ENCODE assay signal across 27 mouse cellular contexts in genomic region chr1:164953574-164953973, GRCm38 (mm10). TPM values are rescaled to one million over a fixed set of nuclear protein-coding genes. Genes with fewer than 3 reads are reported as not detected.
A peak's percentile ranks its signal among the peaks of the same experiment; 100 is the strongest.
DNase-seq lines count a peak whose midpoint lies in the region; ATAC-seq and TF ChIP-seq lines count a peak whose summit lies in the region.
"Had no signal": no experiment of that assay in that cellular context is flagged by ENCODE, and none has a peak within 500 bp of the region (broad histone marks: within the 10 kb centered on the region; RNA-seq: fewer than 3 reads in every experiment).

No protein-coding gene starts in this region.

- 0 out of 2 replicates have a peak overlapping the region, but pooled peaks have one; percentile 16 for H3K4me2 ChIP-seq in CH12.LX (ENCODE audit: insufficient read depth, low read depth, poor library complexity, severe bottlenecking)
- H3K4me2 ChIP-seq: embryonic facial prominence, embryonic 12.5 days; forebrain, embryonic 13.5 days; forebrain, embryonic 15.5 days had no signal

- no peak for TF ChIP-seq EP300 in CH12.LX (IDR thresholded peaks at IDR 0.05; ENCODE audit: low read length)

- no peaks in the 10 kb centered on the region for H3K79me2 ChIP-seq in CH12.LX (replicated peaks; ENCODE audit: control insufficient read depth, extremely low read depth, insufficient read depth, poor library complexity, severe bottlenecking)

- no peak for TF ChIP-seq RAD21 in CH12.LX (IDR thresholded peaks at IDR 0.05; ENCODE audit: low read depth, low read length)

- in situ Hi-C loops in CH12.LX (cut with MboI; ENCODE audit: low pct_ligation_motif_present, low pct_unique_long_range_greater_than_20kb, low sequenced_read_pairs), result no loop called here

- peaks cover 0 to 46% of the 10 kb centered on the region in 2 experiments; a peak in 2 of 4 replicates for H3K4me1 ChIP-seq in CH12.LX (ENCODE audit: control insufficient read depth in 1 of 2, insufficient read depth in 2 of 2)
- H3K4me1 ChIP-seq: embryonic facial prominence, embryonic 10.5 days; embryonic facial prominence, embryonic 12.5 days; forebrain, embryonic 13.5 days; forebrain, embryonic 15.5 days had no signal

- H3K27me3 ChIP-seq in CH12.LX (replicated peaks), result no peaks in the 10 kb centered on the region
- H3K27me3 ChIP-seq: embryonic facial prominence, embryonic 12.5 days; forebrain, embryonic 13.5 days; forebrain, embryonic 15.5 days had no signal

- TF ChIP-seq POLR2A in CH12.LX (IDR thresholded peaks at IDR 0.05; ENCODE audit: low read depth, low read length), result no peak

- TF ChIP-seq CTCF in CH12.LX (conservative IDR thresholded peaks at IDR 0.05 in 1 of 2, IDR thresholded peaks at IDR 0.05 in 1 of 2; ENCODE audit: low read depth in 2 of 2, low read length in 2 of 2), result no peak

- H3K4me3 ChIP-seq in CH12.LX (replicated peaks in 1 of 3; ENCODE audit: low read depth in 2 of 3, low read length in 2 of 3, poor library complexity in 1 of 3), result no peak overlapping the region
- H3K4me3 ChIP-seq: embryonic facial prominence, embryonic 10.5 days; embryonic facial prominence, embryonic 12.5 days; forebrain, embryonic 13.5 days; forebrain, embryonic 15.5 days had no signal

- peak; percentile 76 for ATAC-seq in granulocyte monocyte progenitor cell, adult 5-6 weeks (replicated peaks; ENCODE audit: poor library complexity, severe bottlenecking)
- ATAC-seq in megakaryocyte, adult 5-6 weeks (ENCODE audit: poor library complexity, severe bottlenecking), result peak; percentile 11; the same call in 1 of the 2 replicates
- ATAC-seq: CD4-positive, CD25-positive, alpha-beta regulatory T cell, adult 4 months; forebrain, embryonic 13.5 days; forebrain, embryonic 15.5 days; forebrain, postnatal 0 days had no signal

- peak; percentile 58 for DNase-seq in CH12.LX (ENCODE audit: extremely low read depth)
- peak; percentile 49 to 65 for DNase-seq in natural killer cell, adult 2 months (ENCODE audit: low spot score in 2 of 2)
- no peak for DNase-seq in gastrocnemius, postnatal 10 days
- DNase-seq in cerebellum, postnatal 4 days (ENCODE audit: low spot score in 2 of 2), result no peak
- DNase-seq in kidney, adult 11 months, result no peak
- DNase-seq: adrenal gland, adult 2 months; adrenal gland, postnatal 10 days; adrenal gland, postnatal 25 days; B cell, adult 2 months; cerebellum, adult 11-12 months; cerebellum, adult 2 months; cerebellum, adult 9-10 months; cerebellum, postnatal 10 days; cerebellum, postnatal 25 days; forebrain, postnatal 0 days had no signal

- no peak overlapping the region for H3K27ac ChIP-seq in CH12.LX (ENCODE audit: insufficient read depth, low read depth)
- H3K27ac ChIP-seq: embryonic facial prominence, embryonic 10.5 days; embryonic facial prominence, embryonic 12.5 days; forebrain, embryonic 13.5 days; forebrain, embryonic 15.5 days had no signal

- dilution Hi-C loops in CH12.LX (cut with MboI; ENCODE audit: extremely low pct_ligation_motif_present, extremely low pct_unique_long_range_greater_than_20kb, low sequenced_read_pairs), result no loop called here

- no peaks in the 10 kb centered on the region for H3K36me3 ChIP-seq in CH12.LX (replicated peaks in 1 of 2; ENCODE audit: control insufficient read depth in 1 of 2, insufficient read depth in 1 of 2, low read length in 1 of 2)
- H3K36me3 ChIP-seq: embryonic facial prominence, embryonic 10.5 days; embryonic facial prominence, embryonic 12.5 days; forebrain, embryonic 15.5 days had no signal

- no peaks in the 10 kb centered on the region for H3K9me3 ChIP-seq in CH12.LX (replicated peaks; ENCODE audit: low read length)
- H3K9me3 ChIP-seq: embryonic facial prominence, embryonic 10.5 days; embryonic facial prominence, embryonic 12.5 days; forebrain, embryonic 13.5 days; forebrain, embryonic 15.5 days had no signal

- H3K9ac ChIP-seq in CH12.LX (ENCODE audit: insufficient read depth, low read depth), result no peak overlapping the region
- H3K9ac ChIP-seq: embryonic facial prominence, embryonic 12.5 days; forebrain, embryonic 13.5 days; forebrain, embryonic 15.5 days; forebrain, postnatal 0 days had no signal

TF ChIP-seq in CH12.LX, 34 proteins besides CTCF, POLR2A, EP300 and RAD21:
- peak; percentile 78; the same call in 1 of the 2 replicates for TF ChIP-seq MEF2A (IDR thresholded peaks at IDR 0.05; ENCODE audit: borderline replicate concordance, low read depth, low read length)
- no peak for TF ChIP-seq ELF1 (IDR thresholded peaks at IDR 0.05; ENCODE audit: low read depth, low read length)
TF ChIP-seq in CH12.LX: peak in this region for 1.

RNA-seq across cellular contexts. Expression of gene Xcl1, which starts 18.2 kb away (rescaled TPM):
- total RNA-seq in CH12.LX (2012; rRNA removed) (0.68 and 1.6 TPM in 2 replicates), CH12.LX (2014; rRNA removed) (1.5 TPM in 1 of 2 replicates, not detected in the other)
- 0.46 TPM in 1 of 2 replicates, not detected in the other for polyA plus RNA-seq in CH12.LX (2012; ENCODE audit: insufficient read length, low read depth)
- not detected in 2 replicates for total RNA-seq in granulocyte monocyte progenitor cell, adult 5-6 weeks (2014; fragmentation: Nextera tagmentation)
- total RNA-seq in granulocyte monocyte progenitor cell, adult 5-6 weeks (2017), result not detected in 2 replicates
- total RNA-seq in megakaryocyte, adult 5-6 weeks (2015), result 4.5 and 12.4 TPM in 2 replicates
- 13.4 and 13.8 TPM in 2 replicates for total RNA-seq in megakaryocyte, adult 5-6 weeks (2017)
- not detected for total RNA-seq in gastrocnemius, postnatal 10 days (2021)
- total RNA-seq: adrenal gland, postnatal 10 days; adrenal gland, postnatal 25 days; ES-E14; forebrain, postnatal 0 days; MEL had no signal
- polyA plus RNA-seq: adrenal gland, adult 2 months; cerebellum, adult 2 months; cortical plate, adult 2 months; embryonic facial prominence, embryonic 10.5 days; embryonic facial prominence, embryonic 12.5 days; embryonic facial prominence, embryonic 14.5 days; forebrain, embryonic 11.5 days; forebrain, embryonic 13.5 days; forebrain, embryonic 15.5 days; forebrain, postnatal 0 days had no signal

Comparison
In these comparisons a context has a peak if more than half of its experiments do, and no peak if none do; other contexts are left out.
1. DNase-seq: peak in CH12.LX (single experiment) and natural killer cell, adult 2 months (2 of 2); none in gastrocnemius, postnatal 10 days (single experiment), cerebellum, postnatal 4 days (0 of 2) and kidney, adult 11 months (single experiment).